Mouse (Mus musculus) erythroblast, embryonic 14.5 days (primary cell): Measurements from ENCODE around the gene Yes1.

Source experiments
- GATA1 ChIP-seq: IDR thresholded peaks from 2 replicates; pipeline ENCODE4 v1.6.1; 2012; ENCODE audit warnings: low read length, inconsistent platforms, mixed read lengths
- TAL1 ChIP-seq: IDR thresholded peaks from 3 replicates; pipeline ENCODE4 v1.6.1; 2012; ENCODE audit warnings: low read length, inconsistent platforms, mixed read lengths

- TF ChIP-seq TAL1 = no peak
- no peak for TF ChIP-seq GATA1
Measured at GRCm38 (mm10) chr5:32614291-32614690, 3.3 kb downstream of the Yes1 start.
